Mouse (Mus musculus): Measurements from ENCODE around the gene Drd1. TPM values are rescaled to one million over a fixed set of nuclear protein-coding genes. Genes with fewer than 3 reads are reported as not detected.

Gene Drd1
- polyA plus RNA-seq, 1 experiment from 2014 or later, result 0.39 TPM

- H3K27ac ChIP-seq (ENCODE audit: low read length), result no peak overlapping the region
- no peaks in the 10 kb centered on the region for H3K36me3 ChIP-seq (ENCODE audit: insufficient read depth, low read length)
- H3K4me1 ChIP-seq (ENCODE audit: insufficient read depth, low read length), result no peaks in the 10 kb centered on the region
- ATAC-seq (ENCODE audit: low FRiP score, low TSS enrichment), result no peak
- no peak overlapping the region for H3K4me3 ChIP-seq (ENCODE audit: low read length)
- 0% methylated on average over 3 of the region's 3 CpGs for WGBS
- no peaks in the 10 kb centered on the region for H3K27me3 ChIP-seq (ENCODE audit: insufficient read depth, low read length)
- no peak overlapping the region for H3K9ac ChIP-seq (replicated peaks; ENCODE audit: low read length)
- H3K9me3 ChIP-seq (ENCODE audit: low read length), result no peaks in the 10 kb centered on the region
- H3K4me2 ChIP-seq (replicated peaks; ENCODE audit: low read depth, low read length), result no peak overlapping the region
These were observed 7.8 kb upstream of the Drd1 start for GRCm38 (mm10) chr13:54063292-54063691.

- H3K27me3 ChIP-seq (ENCODE audit: insufficient read depth, low read length), result no peaks in the 10 kb centered on the region
- H3K4me2 ChIP-seq (replicated peaks; ENCODE audit: low read depth, low read length), result no peak overlapping the region
- WGBS, result 89% methylated on average over 3 of the region's 3 CpGs
- no peaks in the 10 kb centered on the region for H3K4me1 ChIP-seq (ENCODE audit: insufficient read depth, low read length)
- no peaks in the 10 kb centered on the region for H3K36me3 ChIP-seq (ENCODE audit: insufficient read depth, low read length)
- H3K9ac ChIP-seq (replicated peaks; ENCODE audit: low read length), result no peak overlapping the region
- no peaks in the 10 kb centered on the region for H3K9me3 ChIP-seq (ENCODE audit: low read length)
- no peak overlapping the region for H3K4me3 ChIP-seq (ENCODE audit: low read length)
- no peak overlapping the region for H3K27ac ChIP-seq (ENCODE audit: low read length)
- no peak for ATAC-seq (ENCODE audit: low FRiP score, low TSS enrichment)
These were observed 6.6 kb upstream of the Drd1 start for GRCm38 (mm10) chr13:54062068-54062467.

DNA sequence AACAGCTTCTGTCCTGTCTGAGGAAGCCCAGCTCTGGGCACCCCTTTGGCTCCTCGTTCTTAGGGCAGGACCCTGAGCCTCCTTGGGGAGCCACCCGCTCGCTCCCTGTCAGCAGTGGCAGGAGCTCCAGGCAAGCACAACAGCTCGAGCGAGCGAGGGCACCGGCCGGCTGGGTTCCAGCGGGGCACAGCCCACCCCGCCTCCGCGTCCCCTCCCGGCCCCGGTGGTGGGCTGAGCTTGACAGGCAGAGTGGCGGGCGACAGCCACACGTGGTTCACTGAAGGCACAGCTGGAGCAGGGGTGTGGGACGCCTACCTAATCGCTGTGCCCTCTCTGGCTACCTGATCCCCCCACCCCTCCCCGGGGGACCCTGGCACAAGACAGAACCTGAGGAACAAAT lies 543 bp downstream of the Drd1 start:
- peaks cover 14% of the 10 kb centered on the region for H3K27me3 ChIP-seq (ENCODE audit: insufficient read depth, low read length)
- H3K4me1 ChIP-seq (ENCODE audit: insufficient read depth, low read length), result peaks cover 5% of the 10 kb centered on the region; the same call in 1 of the 2 replicates
- 1% methylated on average over 20 of the region's 20 CpGs for WGBS
- H3K27ac ChIP-seq (ENCODE audit: low read length), result no peak overlapping the region
- no peaks in the 10 kb centered on the region for H3K36me3 ChIP-seq (ENCODE audit: insufficient read depth, low read length)
- peak overlapping the region; percentile 56 for H3K4me3 ChIP-seq (ENCODE audit: low read length)
- peak; percentile 82 for ATAC-seq (ENCODE audit: low FRiP score, low TSS enrichment)
- H3K4me2 ChIP-seq (replicated peaks; ENCODE audit: low read depth, low read length), result peak overlapping the region; percentile 77
- peak overlapping the region; percentile 54 for H3K9ac ChIP-seq (replicated peaks; ENCODE audit: low read length)
- H3K9me3 ChIP-seq (ENCODE audit: low read length), result no peaks in the 10 kb centered on the region

DNA sequence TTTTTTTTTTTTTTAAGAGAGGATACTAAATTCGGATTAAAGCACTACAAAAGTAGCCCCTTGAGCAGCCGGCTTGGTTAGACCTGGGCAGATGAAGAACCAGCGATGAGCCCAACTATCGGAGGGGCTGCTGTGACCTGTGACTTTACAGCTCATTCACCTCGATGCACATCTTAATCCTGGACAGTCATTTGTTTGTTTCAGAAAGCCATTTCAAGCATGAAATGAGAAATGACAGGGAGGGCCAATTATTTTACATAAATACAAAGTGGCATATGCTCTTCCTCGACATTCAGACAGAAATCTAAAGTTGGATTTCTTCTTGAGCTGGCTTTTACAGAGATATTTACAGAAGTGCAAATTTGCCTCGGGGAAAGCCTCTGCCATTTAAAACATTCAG lies 3.9 kb downstream of the Drd1 start:
- Histone ChIP-seq H3K27ac (ENCODE audit: low read length) (no peak overlapping the region), H3K4me1 (ENCODE audit: insufficient read depth, low read length) (peaks cover 5% of the 10 kb centered on the region; the same call in 1 of the 2 replicates), H3K4me2 (replicated peaks; ENCODE audit: low read depth, low read length) (no peak overlapping the region), H3K4me3 (ENCODE audit: low read length) (no peak overlapping the region), H3K36me3 (ENCODE audit: insufficient read depth, low read length) (no peaks in the 10 kb centered on the region), H3K27me3 (ENCODE audit: insufficient read depth, low read length) (peaks cover 14% of the 10 kb centered on the region), H3K9me3 (ENCODE audit: low read length) (no peaks in the 10 kb centered on the region), H3K9ac (replicated peaks; ENCODE audit: low read length) (no peak overlapping the region)
- no peak for ATAC-seq (ENCODE audit: low FRiP score, low TSS enrichment)
- WGBS, result 65% methylated on average over 7 of the region's 7 CpGs

GRCm38 (mm10) chr13:54048679-54049352 lies 6.7 kb downstream of the Drd1 start:
- WGBS, result 74% methylated on average over 7 of the region's 7 CpGs
- Histone ChIP-seq H3K27me3 (ENCODE audit: insufficient read depth, low read length) (no peaks in the 10 kb centered on the region; the same call in 1 of the 2 replicates), H3K36me3 (ENCODE audit: insufficient read depth, low read length) (no peaks in the 10 kb centered on the region), H3K27ac (ENCODE audit: low read length) (no peak overlapping the region), H3K9ac (replicated peaks; ENCODE audit: low read length) (no peak overlapping the region), H3K4me3 (ENCODE audit: low read length) (no peak overlapping the region), H3K4me1 (ENCODE audit: insufficient read depth, low read length) (no peaks in the 10 kb centered on the region), H3K4me2 (replicated peaks; ENCODE audit: low read depth, low read length) (no peak overlapping the region), H3K9me3 (ENCODE audit: low read length) (no peaks in the 10 kb centered on the region)
- ATAC-seq (ENCODE audit: low FRiP score, low TSS enrichment), result no peak

- Histone ChIP-seq H3K4me1 (ENCODE audit: insufficient read depth, low read length) (no peaks in the 10 kb centered on the region), H3K9me3 (ENCODE audit: low read length) (no peaks in the 10 kb centered on the region), H3K27ac (ENCODE audit: low read length) (no peak overlapping the region), H3K27me3 (ENCODE audit: insufficient read depth, low read length) (no peaks in the 10 kb centered on the region), H3K36me3 (ENCODE audit: insufficient read depth, low read length) (no peaks in the 10 kb centered on the region), H3K4me2 (replicated peaks; ENCODE audit: low read depth, low read length) (no peak overlapping the region), H3K9ac (replicated peaks; ENCODE audit: low read length) (no peak overlapping the region), H3K4me3 (ENCODE audit: low read length) (no peak overlapping the region)
- 91% methylated on average over 2 of the region's 2 CpGs for WGBS
- ATAC-seq (ENCODE audit: low FRiP score, low TSS enrichment), result no peak
These were observed 15.2 kb downstream of the Drd1 start for GRCm38 (mm10) chr13:54040256-54040655.

GRCm38 (mm10) chr13:54037936-54038335 lies 17.6 kb downstream of the Drd1 start:
- H3K9ac ChIP-seq (replicated peaks; ENCODE audit: low read length), result no peak overlapping the region
- no peaks in the 10 kb centered on the region for H3K27me3 ChIP-seq (ENCODE audit: insufficient read depth, low read length)
- 63% methylated on average over 4 of the region's 4 CpGs for WGBS
- no peak overlapping the region for H3K27ac ChIP-seq (ENCODE audit: low read length)
- H3K36me3 ChIP-seq (ENCODE audit: insufficient read depth, low read length), result no peaks in the 10 kb centered on the region
- H3K4me1 ChIP-seq (ENCODE audit: insufficient read depth, low read length), result no peaks in the 10 kb centered on the region
- H3K9me3 ChIP-seq (ENCODE audit: low read length), result no peaks in the 10 kb centered on the region
- no peak overlapping the region for H3K4me3 ChIP-seq (ENCODE audit: low read length)
- no peak for ATAC-seq (ENCODE audit: low FRiP score, low TSS enrichment)
- no peak overlapping the region for H3K4me2 ChIP-seq (replicated peaks; ENCODE audit: low read depth, low read length)

- Histone ChIP-seq H3K27ac (ENCODE audit: low read length) (no peak overlapping the region), H3K9me3 (ENCODE audit: low read length) (no peaks in the 10 kb centered on the region), H3K36me3 (ENCODE audit: insufficient read depth, low read length) (no peaks in the 10 kb centered on the region), H3K4me2 (replicated peaks; ENCODE audit: low read depth, low read length) (no peak overlapping the region), H3K4me1 (ENCODE audit: insufficient read depth, low read length) (no peaks in the 10 kb centered on the region), H3K27me3 (ENCODE audit: insufficient read depth, low read length) (no peaks in the 10 kb centered on the region), H3K9ac (replicated peaks; ENCODE audit: low read length) (no peak overlapping the region), H3K4me3 (ENCODE audit: low read length) (no peak overlapping the region)
- 65% methylated on average over 1 of the region's 1 CpGs for WGBS
- ATAC-seq (ENCODE audit: low FRiP score, low TSS enrichment), result no peak
These were observed 20.0 kb downstream of the Drd1 start for GRCm38 (mm10) chr13:54035541-54035940.

DNA sequence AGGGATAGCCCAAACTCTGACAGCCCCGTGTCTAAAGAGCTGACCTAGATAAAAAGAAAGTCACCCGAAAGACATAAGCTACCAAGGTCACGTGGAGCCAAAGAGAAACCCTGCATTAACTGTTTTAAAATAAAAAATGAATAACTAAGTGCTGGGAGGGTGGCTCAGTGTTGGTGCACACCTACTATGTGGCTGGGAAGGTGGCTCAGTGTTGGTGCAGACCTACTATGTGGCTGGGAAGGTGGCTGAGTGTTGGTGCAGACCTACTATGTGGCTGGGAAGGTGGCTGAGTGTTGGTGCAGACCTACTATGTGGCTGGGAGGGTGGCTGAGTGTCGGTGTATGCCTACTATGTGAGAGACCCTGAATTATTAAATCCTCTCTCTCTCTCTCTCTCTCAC lies 21.9 kb downstream of the Drd1 start:
- Histone ChIP-seq H3K9me3 (ENCODE audit: low read length) (no peaks in the 10 kb centered on the region), H3K36me3 (ENCODE audit: insufficient read depth, low read length) (no peaks in the 10 kb centered on the region), H3K27me3 (ENCODE audit: insufficient read depth, low read length) (no peaks in the 10 kb centered on the region), H3K4me2 (replicated peaks; ENCODE audit: low read depth, low read length) (no peak overlapping the region), H3K4me3 (ENCODE audit: low read length) (no peak overlapping the region), H3K4me1 (ENCODE audit: insufficient read depth, low read length) (no peaks in the 10 kb centered on the region), H3K27ac (ENCODE audit: low read length) (no peak overlapping the region), H3K9ac (replicated peaks; ENCODE audit: low read length) (no peak overlapping the region)
- WGBS, result 76% methylated on average over 4 of the region's 4 CpGs
- ATAC-seq (ENCODE audit: low FRiP score, low TSS enrichment), result no peak

DNA sequence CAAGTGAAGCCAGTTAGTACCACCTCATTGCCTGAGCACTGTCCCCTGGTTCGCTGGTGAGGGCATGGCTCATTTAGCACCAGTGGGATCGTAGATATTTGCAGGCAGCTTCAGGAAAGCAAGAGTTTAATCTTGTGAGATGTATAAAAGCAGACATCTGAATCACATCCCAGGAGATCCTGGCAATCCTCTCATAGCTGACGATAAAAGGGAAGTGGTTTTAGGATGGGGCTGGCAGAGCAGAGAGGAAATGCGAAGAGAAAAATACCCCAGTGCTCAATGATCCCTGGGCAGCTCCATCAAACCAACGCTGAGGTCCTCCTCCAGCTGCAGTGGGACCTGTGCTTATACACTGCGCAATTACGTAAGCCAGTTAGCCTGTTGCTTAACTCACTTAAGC lies 28.4 kb downstream of the Drd1 start:
- H3K9me3 ChIP-seq (ENCODE audit: low read length), result no peaks in the 10 kb centered on the region
- H3K4me3 ChIP-seq (ENCODE audit: low read length), result no peak overlapping the region
- no peaks in the 10 kb centered on the region for H3K36me3 ChIP-seq (ENCODE audit: insufficient read depth, low read length)
- 59% methylated on average over 7 of the region's 7 CpGs for WGBS
- H3K4me2 ChIP-seq (replicated peaks; ENCODE audit: low read depth, low read length), result no peak overlapping the region
- H3K27ac ChIP-seq (ENCODE audit: low read length), result no peak overlapping the region
- H3K9ac ChIP-seq (replicated peaks; ENCODE audit: low read length), result no peak overlapping the region
- no peak for ATAC-seq (ENCODE audit: low FRiP score, low TSS enrichment)
- H3K4me1 ChIP-seq (ENCODE audit: insufficient read depth, low read length), result no peaks in the 10 kb centered on the region
- no peaks in the 10 kb centered on the region for H3K27me3 ChIP-seq (ENCODE audit: insufficient read depth, low read length)
